Mouse (Mus musculus) WW6 (cell line): Measurements from ENCODE around the gene Zwilch.
"Not testable (repeated sequence)": the region's sequence is repeated elsewhere in the genome, so short reads cannot be mapped to it uniquely, and the experiment has no call there.

Experiments used
- DNase-seq: peaks from one replicate; pipeline ENCODE4 v3.0.0-alpha.2; 2013; ENCODE audit warnings: low read depth, low spot score

The Zwilch gene

DNA sequence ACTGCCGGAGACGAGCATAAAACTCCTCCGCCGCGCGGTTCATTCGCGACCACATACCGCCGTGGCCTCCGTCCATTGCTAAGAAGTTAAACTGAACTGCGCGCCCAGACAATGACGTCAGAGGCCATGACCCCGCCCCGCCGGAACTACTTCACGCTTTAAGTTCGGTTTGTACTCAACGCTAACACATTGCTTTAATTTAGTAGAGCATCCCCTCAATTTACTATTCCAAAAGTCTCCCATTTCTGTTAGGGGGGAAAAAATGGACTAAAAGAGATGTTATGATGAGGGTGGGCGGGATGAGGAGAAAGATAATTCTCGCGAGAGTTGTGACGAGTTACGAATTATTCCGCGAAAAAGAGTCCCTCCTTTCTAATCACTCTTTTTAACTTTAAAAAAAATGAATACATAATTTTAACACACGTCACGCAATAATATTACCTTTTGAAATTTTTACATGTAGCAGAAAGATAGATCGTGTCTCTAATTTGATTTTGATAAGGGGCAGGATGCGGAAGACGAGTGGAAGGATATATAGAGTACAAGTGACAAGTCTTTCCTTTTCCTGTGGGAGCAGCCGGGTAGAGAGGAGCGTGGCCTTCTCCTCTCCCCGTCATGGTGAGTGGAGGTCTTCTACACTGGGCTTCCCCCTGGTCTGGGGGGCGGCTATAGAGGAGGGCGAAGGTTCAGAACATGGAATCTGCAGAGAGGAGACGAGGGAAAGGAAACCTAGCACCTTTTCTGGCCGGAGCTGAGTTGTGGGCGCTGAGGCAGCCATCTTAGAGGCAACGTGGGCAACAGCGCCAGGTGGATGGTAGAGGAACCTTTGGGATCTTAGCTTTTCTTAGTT, at the start of gene Zwilch, which contains the start of gene Rpl4:
TSS of gene Zwilch (minus strand) at position 289 of the 850 bp plus-strand sequence.
TSS of gene Rpl4 (plus strand) at position 560 of the 850 bp plus-strand sequence.
- DNase-seq, result peak; percentile 76

DNA sequence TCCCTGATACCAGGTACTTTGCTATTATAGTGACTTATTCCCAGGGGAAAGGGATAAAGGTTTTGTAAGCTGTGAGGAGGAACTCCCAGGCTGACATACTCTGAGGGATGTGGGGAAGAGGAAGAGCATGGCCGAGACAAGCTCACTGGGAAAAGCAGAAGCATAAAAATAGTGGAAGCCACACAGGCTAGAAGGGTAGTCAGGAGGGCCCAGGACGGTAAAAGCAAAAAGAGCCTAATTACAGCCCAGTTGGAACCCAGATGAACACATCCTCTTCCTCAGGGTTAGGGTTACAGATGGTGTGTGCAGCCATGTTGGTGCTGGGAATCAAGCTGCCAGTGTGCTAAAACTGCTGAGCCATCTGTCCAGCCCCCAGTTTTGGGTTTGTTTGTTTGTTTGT, 49.2 kb upstream of the Zwilch start:
- no peak for DNase-seq

DNA sequence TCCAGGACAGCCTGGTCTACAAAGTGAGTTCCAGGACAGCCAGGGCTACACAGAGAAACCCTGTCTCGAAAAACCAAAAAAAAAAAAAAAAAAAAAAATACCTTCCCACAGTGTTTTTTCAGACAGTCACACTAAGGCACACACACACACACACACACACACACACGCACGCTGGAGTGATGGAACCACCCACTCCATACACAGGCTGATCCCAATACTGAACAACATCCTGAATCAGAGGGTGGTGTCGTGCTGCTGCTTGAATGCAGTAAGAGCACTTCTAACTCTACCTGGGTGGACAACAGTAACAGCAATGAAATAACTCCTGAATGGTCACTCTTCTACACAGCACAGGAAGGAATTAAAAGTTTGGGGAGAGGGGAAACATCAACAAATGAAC, 48.6 kb upstream of the Zwilch start:
- no peak for DNase-seq

DNA sequence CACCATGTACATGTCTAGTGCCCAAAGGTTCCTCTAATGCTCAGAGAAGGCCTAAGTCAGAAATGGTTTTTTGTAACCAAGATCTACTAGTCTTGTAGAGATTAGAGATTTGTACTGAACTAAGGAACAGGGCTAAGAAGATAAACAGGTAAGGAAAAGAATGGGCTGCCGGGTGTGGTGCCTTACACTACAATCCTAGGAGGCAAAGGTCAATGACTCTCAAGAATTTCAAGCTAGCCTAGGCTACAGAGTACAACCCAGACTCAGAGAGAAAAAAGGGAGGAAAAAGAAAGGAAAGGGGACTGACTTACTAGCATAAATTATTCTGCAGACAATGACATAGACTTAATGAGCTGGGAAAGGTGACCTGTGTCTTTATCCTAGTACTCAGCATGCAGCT, 47.7 kb upstream of the Zwilch start:
- DNase-seq, result no peak

DNA sequence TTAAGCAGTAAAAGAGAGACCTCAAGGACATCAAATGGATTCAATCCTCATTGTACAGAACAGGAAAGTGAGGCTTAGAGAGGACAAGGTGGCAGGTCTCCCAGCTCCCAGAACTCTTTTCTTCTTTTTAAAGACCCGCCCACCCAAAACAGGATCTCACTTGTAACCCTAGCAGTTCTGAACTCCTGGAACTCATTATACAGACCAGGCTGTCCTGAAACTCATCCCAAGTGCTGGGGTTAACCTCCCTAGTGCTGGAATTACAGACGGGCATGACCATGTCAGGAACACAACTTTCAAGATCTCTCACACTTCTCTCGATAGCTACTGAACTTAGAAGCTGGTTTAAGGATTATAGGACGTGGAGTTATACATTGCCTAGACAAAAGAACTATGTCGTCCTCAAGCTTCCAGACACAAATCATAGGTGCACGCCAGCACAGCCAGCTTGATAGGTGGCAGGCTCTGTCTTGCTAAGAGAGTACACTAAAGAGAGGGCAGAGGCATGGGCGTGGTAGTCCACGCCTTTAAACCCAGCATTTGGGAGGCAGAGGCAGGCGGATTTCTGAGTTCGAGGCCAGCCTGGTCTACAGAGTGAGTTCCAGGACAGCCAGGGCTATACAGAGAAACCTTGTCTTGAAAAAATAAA, 47.0 kb upstream of the Zwilch start:
- no peak for DNase-seq

DNA sequence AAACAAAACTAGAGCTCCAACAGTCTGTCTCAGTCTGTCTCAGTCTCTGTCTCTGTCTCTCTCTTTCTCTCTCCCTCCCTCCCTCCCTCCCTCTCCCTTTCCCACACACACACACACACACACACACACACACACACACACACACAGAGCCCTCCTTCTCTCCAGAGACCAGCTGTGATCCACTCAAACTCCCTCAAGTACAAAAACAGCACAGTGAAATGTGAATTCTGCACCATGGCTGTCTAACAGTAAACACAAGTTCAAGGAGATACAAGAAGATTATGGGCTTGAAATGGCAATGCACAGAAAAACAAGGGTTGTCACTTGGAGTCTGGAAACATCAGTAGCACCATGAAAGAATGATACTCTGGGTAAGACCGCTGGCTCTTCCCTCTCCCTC, 46.4 kb upstream of the Zwilch start:
- DNase-seq, result no peak

DNA sequence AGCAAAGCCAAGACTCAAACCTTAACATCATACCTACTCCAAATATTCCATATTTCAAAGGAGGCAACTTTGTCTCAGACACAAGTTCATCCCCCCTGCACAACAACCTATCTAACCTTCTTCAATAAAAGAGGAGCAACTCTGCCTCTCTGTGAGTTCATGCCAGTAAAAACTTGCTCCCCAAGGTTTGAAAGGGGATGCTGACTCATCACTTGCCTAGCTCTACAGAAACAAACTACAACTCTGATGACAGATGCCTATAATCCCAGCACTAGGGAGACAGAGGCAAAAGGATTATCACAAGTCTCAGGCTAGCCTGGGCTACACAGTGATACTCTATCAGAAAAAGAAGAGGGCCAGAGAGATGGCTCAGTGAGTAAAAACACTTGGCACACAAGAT, 45.0 kb upstream of the Zwilch start:
- DNase-seq, result no peak

DNA sequence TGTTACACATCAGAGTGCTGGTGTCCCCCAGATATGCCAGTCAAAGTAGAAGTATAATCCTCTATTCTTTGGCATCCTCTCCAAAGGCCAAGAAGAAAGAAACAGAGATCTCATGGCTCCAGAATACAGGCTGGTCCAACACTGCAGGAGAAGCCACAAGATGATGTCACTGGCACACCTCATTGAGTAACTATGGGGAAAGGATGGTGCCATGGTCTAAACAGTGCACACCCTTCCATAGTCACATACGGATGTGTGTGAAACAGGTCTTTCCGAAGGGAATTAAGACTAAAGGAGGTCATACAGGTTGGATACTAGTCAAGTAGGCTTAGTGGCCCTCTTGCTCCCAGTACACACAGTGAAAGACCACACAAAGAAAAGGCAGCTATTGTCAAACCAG, 43.7 kb upstream of the Zwilch start:
- no peak for DNase-seq

DNA sequence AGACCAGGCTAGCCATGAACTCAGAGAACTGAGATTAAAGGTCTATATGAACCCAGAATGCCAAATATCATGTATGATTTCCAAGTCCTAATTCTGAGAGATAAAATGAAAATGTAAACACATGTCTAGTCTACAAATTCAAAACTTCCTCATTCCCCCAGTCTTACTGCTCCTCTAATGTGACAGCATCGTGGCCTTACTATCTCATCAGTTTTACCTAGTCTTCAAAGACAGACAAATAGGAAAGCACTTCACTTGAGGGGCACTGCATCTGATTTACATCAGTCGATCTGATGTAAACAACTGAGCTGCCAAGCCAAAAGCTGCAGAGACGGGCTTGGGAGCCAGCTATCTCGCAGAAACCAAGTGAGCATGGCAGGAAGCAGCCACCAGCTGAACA, 43.2 kb upstream of the Zwilch start:
- no peak for DNase-seq

DNA sequence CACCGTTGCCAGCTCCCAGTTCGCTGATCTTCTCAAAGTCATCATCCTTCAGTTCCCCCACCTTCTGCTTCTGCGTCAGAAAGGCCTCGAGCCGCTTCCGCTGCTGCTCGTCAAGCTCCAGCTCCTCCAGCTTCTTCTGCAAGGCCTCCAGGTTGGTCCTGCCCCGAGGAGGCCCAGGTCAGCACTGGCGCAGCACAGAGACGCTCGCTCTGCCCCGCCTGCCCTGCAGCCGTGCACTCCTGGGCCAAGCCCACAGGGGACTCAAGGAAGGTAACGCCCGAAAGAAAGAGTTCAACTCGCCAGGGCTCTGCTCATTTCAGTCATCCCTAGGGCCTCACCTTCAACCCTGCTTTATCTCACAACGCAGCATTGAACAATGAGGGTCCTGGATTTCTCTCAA, 41.5 kb upstream of the Zwilch start:
- DNase-seq, result no peak

DNA sequence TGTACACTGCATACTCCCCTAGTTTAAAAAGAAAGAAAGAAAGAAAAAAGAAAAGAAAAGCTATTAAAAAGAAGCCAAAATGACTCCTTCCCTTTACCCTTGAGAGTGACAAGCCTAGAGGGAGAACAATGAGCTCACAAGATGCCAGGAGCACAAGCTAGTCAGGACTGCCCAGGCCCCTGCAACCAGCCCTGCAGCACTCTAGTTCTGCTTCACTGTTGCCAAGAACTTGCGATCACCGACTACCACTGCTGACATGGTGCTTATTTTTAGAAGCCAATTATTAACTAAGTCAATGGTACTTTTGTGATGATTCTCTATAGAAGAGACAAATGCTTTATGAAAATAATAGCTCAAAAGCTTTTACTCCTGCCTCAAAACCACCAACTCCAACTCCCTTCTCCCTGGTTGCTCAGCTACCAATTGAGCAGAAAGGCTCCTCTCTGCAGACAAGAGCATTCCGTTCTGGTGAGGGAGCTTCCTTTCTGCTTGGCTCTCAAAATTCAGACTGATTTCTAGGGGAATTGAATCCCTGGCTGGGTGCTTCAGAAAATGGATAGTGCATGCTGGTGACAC, 34.7 kb upstream of the Zwilch start:
- DNase-seq, result no peak

DNA sequence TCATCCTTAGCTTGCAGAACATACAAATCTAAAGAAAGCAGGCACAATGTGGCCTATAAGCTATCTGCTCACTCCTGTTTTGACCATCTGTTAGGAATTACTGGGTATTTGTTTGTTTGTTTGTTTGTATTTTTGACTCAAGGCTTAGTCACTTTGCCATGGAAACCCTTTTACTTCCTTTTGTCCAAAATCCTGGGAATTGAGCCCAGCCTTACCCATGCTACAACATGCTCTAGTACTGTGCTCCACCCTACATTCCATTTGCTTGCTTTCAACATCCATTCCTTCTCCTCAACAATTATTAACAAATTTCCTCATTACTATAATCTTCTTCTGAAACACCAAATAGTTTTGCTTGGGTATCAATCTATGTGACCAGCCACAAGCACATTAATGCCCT, 30.0 kb upstream of the Zwilch start:
- no peak for DNase-seq

DNA sequence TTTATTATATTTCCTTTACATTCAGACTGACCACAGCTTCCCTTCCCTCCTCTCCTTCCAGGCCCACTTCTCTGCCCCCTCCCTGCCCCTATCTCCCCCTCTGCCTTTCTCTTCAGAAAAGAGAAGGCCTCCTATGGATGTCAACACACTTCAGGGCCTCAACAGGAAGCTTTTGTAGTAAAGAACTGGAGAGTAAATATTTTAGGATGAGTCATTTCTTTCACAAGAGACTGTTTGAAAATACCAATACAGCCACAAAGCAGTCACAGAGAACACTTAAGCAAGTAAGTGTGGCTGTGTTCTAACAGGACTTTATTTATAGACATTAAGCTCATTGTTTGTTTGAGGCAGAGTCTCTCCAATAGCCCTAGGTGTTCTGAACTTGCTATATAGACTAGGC, 29.4 kb upstream of the Zwilch start:
- no peak for DNase-seq

DNA sequence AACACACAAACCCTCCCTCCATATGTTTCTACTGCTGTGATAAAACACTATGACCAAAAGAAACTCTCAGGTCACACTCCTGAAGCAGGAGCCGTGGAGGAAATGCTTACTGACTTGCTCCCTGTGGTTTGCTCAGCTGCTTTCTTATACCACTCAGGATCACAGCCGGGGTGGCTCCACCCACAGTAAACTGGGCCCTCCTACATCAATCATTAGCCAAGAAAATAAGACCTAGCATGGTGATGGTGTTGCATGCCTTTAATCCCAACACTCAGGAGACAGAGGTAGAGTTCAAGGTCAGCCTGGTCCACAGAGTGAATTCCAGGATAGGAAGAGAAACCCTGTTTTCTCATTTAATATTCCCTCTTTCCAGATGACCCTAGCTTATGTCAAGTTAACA, 27.0 kb upstream of the Zwilch start:
- DNase-seq, result no peak

DNA sequence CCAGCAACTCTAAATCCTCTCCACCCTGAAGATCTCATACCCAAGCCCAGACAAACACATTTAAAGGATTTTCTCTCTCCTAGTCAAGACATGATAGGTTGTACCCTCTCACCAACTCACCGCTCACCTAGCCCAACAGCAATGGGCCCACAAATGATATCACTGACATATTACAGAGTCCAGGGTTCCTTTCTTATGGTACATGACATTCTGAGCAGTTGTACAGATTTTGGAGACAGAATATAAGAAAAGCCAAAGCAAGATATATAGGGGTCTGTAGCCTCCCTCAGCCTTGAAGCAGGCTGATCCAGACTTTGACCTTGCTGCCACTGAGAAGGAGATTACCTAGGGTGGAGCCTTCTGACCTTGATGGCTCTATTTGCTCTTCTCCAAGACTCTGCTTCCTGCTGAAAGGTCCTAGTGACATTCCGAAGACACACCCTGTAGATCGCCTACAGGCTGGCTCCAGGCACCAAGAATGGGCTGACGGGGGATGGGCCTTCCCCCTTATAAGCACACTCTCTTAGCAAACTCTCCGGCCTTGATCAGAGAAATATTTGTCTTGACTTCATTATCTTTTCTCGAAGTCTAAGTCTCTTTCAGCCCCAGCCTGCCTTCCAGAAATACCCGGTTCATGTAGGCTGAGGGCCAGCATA, 26.0 kb upstream of the Zwilch start:
- not testable (repeated sequence) for DNase-seq

DNA sequence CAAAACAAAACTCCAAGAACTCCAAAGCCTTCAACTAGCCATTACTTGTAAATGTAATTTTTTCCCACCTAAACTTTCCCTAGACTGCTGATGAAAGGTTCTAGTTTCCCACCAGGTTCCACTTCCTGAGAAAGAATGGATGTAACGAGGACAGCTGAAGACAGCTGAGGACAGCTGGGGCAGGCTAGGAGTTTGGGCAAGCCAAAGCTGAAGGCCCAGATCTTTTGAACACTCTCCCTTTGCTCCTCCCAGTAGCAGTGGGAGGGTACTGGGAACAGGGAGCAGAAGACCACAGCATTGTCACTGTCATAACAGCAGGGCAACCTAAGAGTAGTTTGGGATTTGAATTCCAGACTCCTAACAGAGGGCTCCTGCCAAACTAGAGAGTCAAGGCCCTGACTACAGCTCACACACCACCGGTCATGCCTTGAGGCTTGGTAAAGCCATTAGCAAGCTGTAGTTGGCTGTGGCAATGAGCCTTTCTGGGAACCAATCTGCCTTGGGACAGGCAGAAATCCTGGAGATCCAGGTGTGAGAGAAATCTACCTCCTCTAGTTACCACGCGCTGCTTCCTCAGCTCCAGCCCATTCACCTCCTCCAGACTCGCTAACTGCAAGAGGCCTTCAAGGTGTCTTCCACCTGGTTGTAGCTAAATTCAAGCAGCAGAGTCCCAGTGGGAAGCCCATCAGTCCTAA, 25.3 kb upstream of the Zwilch start:
- DNase-seq, result no peak

DNA sequence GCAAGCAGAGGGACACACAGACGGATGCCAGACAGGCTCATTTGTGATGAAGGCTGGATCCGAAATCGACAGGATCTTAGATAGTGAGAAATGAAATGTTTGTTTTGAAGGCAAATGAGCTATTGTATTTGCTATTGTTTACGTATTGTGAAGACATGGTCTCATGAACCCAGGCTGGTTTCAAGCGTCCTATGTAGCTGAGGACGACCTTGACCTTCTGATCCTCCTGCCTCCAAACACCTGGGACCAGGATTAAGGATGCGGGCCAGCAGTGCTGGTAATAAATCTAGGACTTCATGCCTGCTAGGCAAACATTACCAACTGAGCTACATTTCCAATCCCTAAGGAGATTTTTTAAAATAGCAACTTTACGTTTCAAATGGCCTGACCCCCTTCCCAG, 24.6 kb upstream of the Zwilch start:
- DNase-seq, result no peak

DNA sequence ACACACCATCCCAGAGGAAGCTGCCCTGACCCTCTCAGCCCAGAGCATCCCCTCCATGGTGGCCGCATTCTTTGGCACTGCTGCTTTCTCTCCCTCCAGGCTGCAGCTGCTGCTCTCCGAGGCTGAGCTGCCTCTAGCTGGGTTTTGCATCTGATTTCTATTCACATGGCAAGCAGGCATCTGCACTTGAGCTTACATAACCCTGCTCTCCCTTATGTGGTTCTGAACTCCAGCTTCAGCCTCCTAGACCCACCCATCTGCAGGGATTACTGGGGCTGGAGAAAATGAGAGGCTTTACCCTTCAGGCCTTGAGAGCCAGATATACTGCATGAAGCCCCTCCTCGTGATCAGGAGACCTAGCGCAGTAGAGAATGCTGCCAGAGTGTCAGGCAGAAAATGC, 22.6 kb upstream of the Zwilch start:
- no peak for DNase-seq

DNA sequence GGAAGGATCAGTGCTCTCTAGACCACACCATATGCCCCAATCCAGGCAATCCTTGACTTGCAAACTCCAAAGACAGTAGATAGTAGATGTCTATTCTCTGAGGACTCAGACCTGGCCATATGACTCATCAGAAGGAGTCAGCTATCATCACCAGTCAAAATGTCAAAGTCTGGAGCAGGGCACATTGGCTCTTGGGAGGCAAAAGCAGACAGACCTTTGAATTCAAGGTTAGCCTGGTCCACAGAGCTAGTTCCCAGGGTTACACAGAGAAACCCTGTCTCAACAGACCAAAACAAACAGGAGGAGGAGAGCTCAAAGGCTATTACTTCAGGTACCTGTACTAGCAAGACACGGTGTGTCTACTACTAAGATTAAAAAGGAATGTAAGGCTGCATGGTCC, 21.0 kb upstream of the Zwilch start:
- DNase-seq, result no peak

DNA sequence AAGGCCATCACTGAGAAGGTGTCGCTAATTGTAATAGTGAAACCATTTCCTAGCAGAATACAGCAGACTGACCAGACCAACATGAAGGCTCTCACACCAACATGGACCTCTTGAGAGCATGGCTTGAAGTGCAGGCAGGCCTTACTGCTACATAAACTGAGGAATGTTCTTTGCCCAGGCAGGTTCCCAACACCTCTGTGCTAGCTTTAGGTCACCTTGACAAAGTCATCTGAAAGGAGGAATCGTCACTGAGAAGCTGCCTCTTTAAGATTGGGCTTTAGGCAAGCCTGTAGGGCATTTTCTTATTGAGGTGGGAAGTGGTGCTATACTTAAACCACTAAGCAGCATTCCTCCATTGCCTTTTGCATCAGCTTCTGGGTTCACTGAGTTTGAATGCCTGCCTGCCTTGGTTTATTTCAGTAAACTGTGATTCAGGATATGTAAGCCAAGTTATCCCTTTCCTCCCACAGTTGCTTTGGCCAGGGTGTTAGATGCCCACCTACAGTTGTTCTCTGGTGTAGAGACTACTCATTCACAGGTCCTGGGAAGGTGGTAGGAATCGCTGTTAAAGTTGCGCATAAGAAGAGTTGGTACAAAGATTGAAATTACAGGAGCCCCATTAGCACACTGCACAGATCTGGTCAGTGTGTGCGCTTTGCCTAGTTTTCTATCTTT, 11.4 kb upstream of the Zwilch start:
- DNase-seq, result no peak

DNA sequence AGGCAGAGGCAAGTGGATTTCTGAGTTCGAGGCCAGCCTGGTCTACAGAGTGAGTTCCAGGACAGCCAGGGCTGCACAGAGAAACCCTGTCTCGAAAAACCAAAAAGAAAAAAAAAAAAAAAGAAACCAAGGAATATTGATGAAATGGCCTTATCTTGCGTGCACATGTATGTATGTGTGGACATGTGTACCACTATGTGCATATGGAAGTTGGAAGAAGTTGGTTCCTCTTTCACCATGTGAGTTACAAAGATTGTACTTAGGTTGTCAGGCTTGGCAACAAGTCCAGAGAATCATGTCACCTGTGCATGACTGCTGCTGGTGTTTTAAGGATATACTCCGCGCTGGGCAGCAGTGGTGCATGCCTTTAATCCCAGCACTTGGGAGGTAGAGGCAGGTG, 10.4 kb upstream of the Zwilch start:
- DNase-seq, result not testable (repeated sequence)
